Mouse (Mus musculus) thymus, adult 2 months (tissue): ENCODE measurements around the gene Olfm4. TPM values are rescaled to one million over a fixed set of nuclear protein-coding genes. Genes with fewer than 3 reads are reported as not detected.

ENCODE experiments used
- DNase-seq: peaks from one replicate; pipeline ENCODE4 v3.0.0; 2021
- H3K27ac ChIP-seq: fragments of 200-500 bp; 2 replicates; pipeline ENCODE4 v1.5.1; 2012; ENCODE audit warnings: low read length, control low read depth; ENCODE audit not compliant: control insufficient read depth, insufficient read depth
- H3K27me3 ChIP-seq: fragments of 200-500 bp; 2 replicates; pipeline ENCODE4 v1.6.1; 2012; ENCODE audit warnings: mild to moderate bottlenecking, low read length, moderate library complexity, mixed read lengths; ENCODE audit not compliant: control insufficient read depth, insufficient read depth
- H3K36me3 ChIP-seq: fragments of 200-500 bp; 2 replicates; pipeline ENCODE4 v1.6.1; 2012; ENCODE audit warnings: mild to moderate bottlenecking, low read length, moderate library complexity; ENCODE audit not compliant: control insufficient read depth, insufficient read depth
- H3K4me1 ChIP-seq: fragments of 200-500 bp; replicated peaks from 2 replicates; pipeline ENCODE4 v1.6.1; 2012; ENCODE audit warnings: low read length; ENCODE audit not compliant: control insufficient read depth, insufficient read depth
- H3K4me3 ChIP-seq: fragments of 200-500 bp; 2 replicates; pipeline ENCODE4 v1.5.1; 2012; ENCODE audit warnings: mild to moderate bottlenecking, low read length, control low read depth, moderate library complexity; ENCODE audit not compliant: control insufficient read depth, insufficient read depth
- CTCF ChIP-seq: fragments of 200-500 bp; IDR thresholded peaks from 2 replicates; pipeline ENCODE4 v1.5.1; 2012; ENCODE audit warnings: mild to moderate bottlenecking, control low read depth, low read length, moderate library complexity, borderline replicate concordance; ENCODE audit not compliant: control insufficient read depth, poor library complexity, insufficient read depth; ENCODE audit errors: extremely low read depth
- POLR2A ChIP-seq: fragments of 200-500 bp; IDR thresholded peaks from 2 replicates; pipeline ENCODE4 v1.6.1; 2012; ENCODE audit warnings: mild to moderate bottlenecking, low read length, control low read depth, moderate library complexity; ENCODE audit not compliant: control insufficient read depth, poor library complexity, insufficient read depth; ENCODE audit errors: extremely low read depth
- WGBS: fragments of 180-500 bp; shearing (Covaris S2); methylation state at CpG from one replicate; pipeline ENCODE4 v1.1.7; 2018; 5-methylcytosine and 5-hydroxymethylcytosine counted together
- polyA plus RNA-seq: library from polyadenylated mRNA; depleted of rRNA; stranded (reverse); fragments of >200 nt; gene quantifications from 2 replicates; pipeline ENCODE4 v1.2.3, GENCODE M21; 2012

The Olfm4 gene
- polyA plus RNA-seq, 1 experiment = 2.6 TPM

GRCm38 (mm10) chr14:80014966-80015365, 31.1 kb downstream of the Olfm4 start:
- no peak overlapping the region for H3K4me3 ChIP-seq
- H3K36me3 ChIP-seq = no peaks in the 10 kb centered on the region
- WGBS = 76% methylated on average over 6 of the region's 6 CpGs
- no peak overlapping the region for H3K27ac ChIP-seq
- H3K4me1 ChIP-seq = no peaks in the 10 kb centered on the region
- no peak for TF ChIP-seq CTCF
- no peak for TF ChIP-seq POLR2A
- H3K27me3 ChIP-seq = no peaks in the 10 kb centered on the region
- DNase-seq = no peak

DNA sequence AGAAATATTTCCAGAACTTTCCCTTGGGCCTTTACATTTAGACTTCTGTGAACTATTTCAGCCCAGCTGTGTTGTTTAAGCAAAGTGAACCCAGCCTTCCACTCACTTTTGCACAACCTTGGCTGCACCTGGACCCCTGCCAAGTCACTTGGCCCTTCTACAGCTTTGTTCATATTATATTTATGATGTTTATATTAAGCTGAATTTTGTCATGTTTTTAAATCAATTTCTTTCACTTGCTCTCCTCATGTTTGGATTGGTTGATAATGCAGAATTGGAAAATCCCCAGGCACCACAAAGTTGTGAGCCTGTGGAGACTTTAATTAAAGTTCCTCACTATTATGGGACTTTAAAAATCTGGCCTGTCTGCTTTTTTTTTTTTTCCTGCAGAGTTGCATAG, 32.2 kb downstream of the Olfm4 start:
- no peaks in the 10 kb centered on the region for H3K36me3 ChIP-seq
- no peak overlapping the region for H3K27ac ChIP-seq
- no peaks in the 10 kb centered on the region for H3K27me3 ChIP-seq
- H3K4me1 ChIP-seq = no peaks in the 10 kb centered on the region
- H3K4me3 ChIP-seq = no peak overlapping the region
- TF ChIP-seq CTCF (no peak), POLR2A (no peak)
- no peak for DNase-seq

GRCm38 (mm10) chr14:80026078-80026477, 42.2 kb downstream of the Olfm4 start:
- no peaks in the 10 kb centered on the region for H3K4me1 ChIP-seq
- WGBS = 77% methylated on average over 6 of the region's 6 CpGs
- H3K27ac ChIP-seq = no peak overlapping the region
- no peaks in the 10 kb centered on the region for H3K27me3 ChIP-seq
- TF ChIP-seq CTCF (no peak), POLR2A (no peak)
- DNase-seq = no peak
- no peak overlapping the region for H3K4me3 ChIP-seq
- H3K36me3 ChIP-seq = no peaks in the 10 kb centered on the region

GRCm38 (mm10) chr14:80029297-80030001, 45.6 kb downstream of the Olfm4 start:
- 82% methylated on average over 3 of the region's 3 CpGs for WGBS
- DNase-seq = no peak
- no peaks in the 10 kb centered on the region for H3K4me1 ChIP-seq
- no peak overlapping the region for H3K27ac ChIP-seq
- no peak for TF ChIP-seq CTCF
- TF ChIP-seq POLR2A = no peak
- no peaks in the 10 kb centered on the region for H3K27me3 ChIP-seq
- H3K36me3 ChIP-seq = no peaks in the 10 kb centered on the region
- H3K4me3 ChIP-seq = no peak overlapping the region

- no peaks in the 10 kb centered on the region for H3K36me3 ChIP-seq
- DNase-seq = no peak
- H3K27me3 ChIP-seq = no peaks in the 10 kb centered on the region
- H3K27ac ChIP-seq = no peak overlapping the region
- no peak overlapping the region for H3K4me3 ChIP-seq
- H3K4me1 ChIP-seq = no peaks in the 10 kb centered on the region
- TF ChIP-seq CTCF = no peak
- no peak for TF ChIP-seq POLR2A
- WGBS = 85% methylated on average over 4 of the region's 4 CpGs
Measured at GRCm38 (mm10) chr14:80039645-80040272, 55.9 kb downstream of the Olfm4 start.

GRCm38 (mm10) chr14:80046104-80046734, 62.3 kb downstream of the Olfm4 start:
- DNase-seq = no peak
- TF ChIP-seq CTCF (no peak), POLR2A (no peak)
- Histone ChIP-seq H3K27me3 (no peaks in the 10 kb centered on the region), H3K4me1 (no peaks in the 10 kb centered on the region), H3K4me3 (no peak overlapping the region), H3K27ac (no peak overlapping the region), H3K36me3 (no peaks in the 10 kb centered on the region)
- WGBS = 93% methylated on average over 6 of the region's 6 CpGs
